Comparison of ENCODE assay signal across 8 mouse cellular contexts in the genomic region with DNA sequence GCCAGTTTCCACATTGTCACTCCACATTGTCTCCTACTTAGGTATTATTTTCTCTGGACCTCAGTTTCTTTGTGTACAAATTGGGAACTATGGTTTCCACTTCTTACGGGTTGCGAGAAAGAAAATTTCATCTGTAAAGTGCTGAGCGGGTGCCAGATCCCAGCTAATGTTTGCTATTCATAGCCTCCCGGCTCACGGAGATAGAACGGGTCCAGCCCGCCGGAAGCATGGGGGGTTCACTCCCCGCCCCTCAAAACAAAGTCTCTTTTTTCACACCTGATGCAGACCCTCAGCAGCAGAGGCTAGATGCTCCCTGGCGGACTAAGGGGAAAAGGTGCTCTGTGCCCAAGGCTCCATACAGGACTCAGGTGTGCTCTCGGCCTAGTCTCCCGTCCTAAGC. TPM values are rescaled to one million over a fixed set of nuclear protein-coding genes. Genes with fewer than 3 reads are reported as not detected.
DNase-seq lines count a peak whose midpoint lies in the region; ATAC-seq and TF ChIP-seq lines count a peak whose summit lies in the region.

No protein-coding gene starts in this region.

- ATAC-seq in heart, embryonic 13.5 days (ENCODE audit: extremely low read depth, insufficient number of reproducible peaks, low FRiP score, low TSS enrichment) = no peak
- no peak for ATAC-seq in forebrain, embryonic 16.5 days

- H3K4me2 ChIP-seq in heart, embryonic 13.5 days = peak overlapping the region; percentile 100
- peak overlapping the region; percentile 88 for H3K4me2 ChIP-seq in forebrain, embryonic 16.5 days (ENCODE audit: low read length)

- H3K36me3 ChIP-seq in heart, embryonic 13.5 days = no peaks in the 10 kb centered on the region
- H3K36me3 ChIP-seq in E14TG2a.4 (ENCODE audit: insufficient read depth, low read length) = no peaks in the 10 kb centered on the region
- H3K36me3 ChIP-seq in forebrain, embryonic 16.5 days (ENCODE audit: control insufficient read depth, insufficient read depth) = no peaks in the 10 kb centered on the region
- H3K36me3 ChIP-seq in midbrain, embryonic 10.5 days = no peaks in the 10 kb centered on the region

- peak overlapping the region; percentile 84 for H3K9ac ChIP-seq in heart, embryonic 13.5 days
- H3K9ac ChIP-seq in forebrain, embryonic 16.5 days (replicated peaks; ENCODE audit: low read depth, low read length) = peak overlapping the region; percentile 89

- WGBS in heart, embryonic 13.5 days = 4% methylated on average over 12 of the region's 12 CpGs
- WGBS in forebrain, embryonic 16.5 days = 1% methylated on average over 12 of the region's 12 CpGs
- 7% methylated on average over 12 of the region's 12 CpGs for WGBS in midbrain, embryonic 10.5 days

- H3K27me3 ChIP-seq in heart, embryonic 13.5 days (replicated peaks) = peaks cover 81% of the 10 kb centered on the region
- H3K27me3 ChIP-seq in E14TG2a.4 (ENCODE audit: insufficient read depth, low read length) = peaks cover 45% of the 10 kb centered on the region
- peaks cover 3% of the 10 kb centered on the region; the same call in 1 of the 2 replicates for H3K27me3 ChIP-seq in forebrain, embryonic 16.5 days (replicated peaks; ENCODE audit: control insufficient read depth, insufficient read depth, low read length)
- peaks cover 73% of the 10 kb centered on the region for H3K27me3 ChIP-seq in midbrain, embryonic 10.5 days (ENCODE audit: low read depth, poor library complexity, severe bottlenecking)

- H3K27ac ChIP-seq in heart, embryonic 13.5 days (replicated peaks) = no peak overlapping the region
- H3K27ac ChIP-seq in forebrain, embryonic 16.5 days (ENCODE audit: low read length) = no peak overlapping the region
- peak overlapping the region; percentile 85 for H3K27ac ChIP-seq in midbrain, embryonic 10.5 days (replicated peaks)

- no peak for DNase-seq in heart, postnatal 25 days (ENCODE audit: low spot score)
- no peak for DNase-seq in midbrain, embryonic 10.5 days (ENCODE audit: low spot score)
- no peak for DNase-seq in ovary, adult 18-20 months (ENCODE audit: low spot score)
- DNase-seq in Muller cell, postnatal 12 days (ENCODE audit: inconsistent ontology term) = no peak
- no peak for DNase-seq in gastrocnemius, postnatal 36 days

- TF ChIP-seq CTCF in E14TG2a.4 (conservative IDR thresholded peaks at IDR 0.05; ENCODE audit: low read length) = no peak

- H3K9me3 ChIP-seq in heart, embryonic 13.5 days = no peaks in the 10 kb centered on the region
- H3K9me3 ChIP-seq in E14TG2a.4 (ENCODE audit: low read length) = no peaks in the 10 kb centered on the region
- H3K9me3 ChIP-seq in forebrain, embryonic 16.5 days (ENCODE audit: control insufficient read depth, low read length) = no peaks in the 10 kb centered on the region
- H3K9me3 ChIP-seq in midbrain, embryonic 10.5 days (replicated peaks) = no peaks in the 10 kb centered on the region

- H3K4me3 ChIP-seq in heart, embryonic 13.5 days = peak overlapping the region; percentile 77
- H3K4me3 ChIP-seq in E14TG2a.4 (replicated peaks; ENCODE audit: low read length) = peak overlapping the region; percentile 92
- peak overlapping the region; percentile 86 for H3K4me3 ChIP-seq in forebrain, embryonic 16.5 days (replicated peaks; ENCODE audit: low read length)
- peak overlapping the region; percentile 84 for H3K4me3 ChIP-seq in midbrain, embryonic 10.5 days

- peaks cover 27% of the 10 kb centered on the region for H3K4me1 ChIP-seq in heart, embryonic 13.5 days
- H3K4me1 ChIP-seq in E14TG2a.4 (replicated peaks; ENCODE audit: low read depth, low read length) = peaks cover 26% of the 10 kb centered on the region
- H3K4me1 ChIP-seq in forebrain, embryonic 16.5 days (replicated peaks; ENCODE audit: control insufficient read depth, insufficient read depth, low read length) = peaks cover 34% of the 10 kb centered on the region
- peaks cover 44% of the 10 kb centered on the region for H3K4me1 ChIP-seq in midbrain, embryonic 10.5 days

- intact Hi-C loops in heart, postnatal 25 days (cut with DNase I) = loop anchor here (5.0 to 10.0 kb wide), 2 partner anchors 81 to 169 kb away; partner anchors contain the start of gene Sfswap
- intact Hi-C loops in gastrocnemius, postnatal 36 days (cut with DNase I) = loop anchor here (2.0 to 10.0 kb wide), 3 partner anchors 76 to 195 kb away; no protein-coding TSS in a partner anchor

RNA-seq across cellular contexts. Expression of gene Mmp17, which starts 0.6 kb away (rescaled TPM):
- 0.80 and 0.87 TPM in 2 replicates for polyA plus RNA-seq in heart, embryonic 13.5 days (2015; fragmentation: Nextera tagmentation; extraction: Ambion mirVana)
- total RNA-seq in heart, postnatal 25 days (2021) = 1 to 10 TPM in 1 of 2 experiments, under 1 TPM in 1; 0.98 to 1.2 TPM
- 17.7 and 20.2 TPM in 2 replicates for polyA plus RNA-seq in forebrain, embryonic 16.5 days (2015; fragmentation: Nextera tagmentation; extraction: Ambion mirVana)
- 3.7 and 5.1 TPM in 2 replicates for polyA plus RNA-seq in midbrain, embryonic 10.5 days (2016; fragmentation: Nextera tagmentation; extraction: Ambion mirVana)
- under 1 TPM; 0.20 to 0.44 TPM for total RNA-seq in gastrocnemius, postnatal 36 days (2021)
